ENCODE assay signal across 8 mouse cellular contexts in genomic region chr10:67002207-67003008, GRCm38 (mm10).
DNase-seq lines count a peak whose midpoint lies in the region; ATAC-seq lines count a peak whose summit lies in the region.

No protein-coding gene starts in this region.

- H3K27me3 ChIP-seq in liver, embryonic 13.5 days, result peaks cover 16% of the 10 kb centered on the region

- H3K4me1 ChIP-seq in liver, embryonic 13.5 days (replicated peaks), result peaks cover 30% of the 10 kb centered on the region

- 0 out of 2 replicates have a peak overlapping the region, but pooled peaks have one; percentile 60 for H3K27ac ChIP-seq in liver, embryonic 13.5 days

- ATAC-seq in liver, embryonic 13.5 days (ENCODE audit: low read depth), result peak; percentile 55; the same call in 1 of the 2 replicates

- H3K4me2 ChIP-seq in liver, embryonic 13.5 days, result peak overlapping the region; percentile 76

- 14% methylated on average over 30 of the region's 30 CpGs for WGBS in liver, embryonic 13.5 days (ENCODE audit: insufficient replicate concordance)

- DNase-seq in layer of hippocampus, adult 11-12 months (ENCODE audit: low spot score), result peak; percentile 36
- DNase-seq in layer of hippocampus, adult 9-10 months (ENCODE audit: low spot score), result no peak
- DNase-seq in embryo, embryonic 11.5 days (ENCODE audit: low read depth, low spot score), result peak; percentile 71
- DNase-seq in heart, adult 8-10 months (ENCODE audit: low spot score), result peak; percentile 89
- peak; percentile 84 for DNase-seq in kidney, adult 18-20 months
- DNase-seq in liver, embryonic 13.5 days, result peak; percentile 56
- peak; percentile 81 for DNase-seq in neural tube, embryonic 10.5 days (ENCODE audit: extremely low spot score, low spot score)
- DNase-seq in thymus, postnatal 10 days (ENCODE audit: low spot score in 2 of 2), result peak; percentile 17 to 20

- no peaks in the 10 kb centered on the region for H3K36me3 ChIP-seq in liver, embryonic 13.5 days

- no peaks in the 10 kb centered on the region for H3K9me3 ChIP-seq in liver, embryonic 13.5 days (replicated peaks)

- peak overlapping the region; percentile 48 for H3K4me3 ChIP-seq in liver, embryonic 13.5 days (replicated peaks)

- peak overlapping the region; percentile 51 for H3K9ac ChIP-seq in liver, embryonic 13.5 days
